Mouse (Mus musculus) spleen, postnatal 4 days (tissue): ENCODE results near the gene Trim26.
"Not testable (repeated sequence)": the region's sequence is repeated elsewhere in the genome, so short reads cannot be mapped to it uniquely, and the experiment has no call there.

Source experiments
- DNase-seq, 2 experiments: peaks; one replicate each; pipeline ENCODE4 v3.0.0; 2022; ENCODE audit warnings: low spot score in 2 of 2

The Trim26 gene

DNA sequence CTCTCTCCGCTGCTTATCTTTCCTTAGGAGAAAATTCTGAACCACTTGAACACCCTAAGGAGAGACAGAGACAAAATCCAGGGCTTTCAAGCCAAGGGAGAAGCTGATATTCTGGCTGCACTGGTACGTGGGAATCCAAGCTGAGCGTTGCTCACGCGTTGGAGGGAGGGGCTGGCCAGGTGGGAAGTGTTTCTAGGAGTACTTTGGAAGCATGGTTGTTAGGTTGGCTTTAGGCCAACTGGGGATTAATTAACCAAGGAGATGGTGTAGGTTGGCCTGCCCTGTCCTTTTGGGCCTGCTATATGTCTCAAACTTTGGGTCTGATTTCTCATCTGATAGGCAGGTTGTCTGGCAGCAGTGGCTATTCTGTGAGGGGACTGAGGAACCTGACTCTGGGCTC, 14.3 kb downstream of the Trim26 start:
- no peak for DNase-seq

DNA sequence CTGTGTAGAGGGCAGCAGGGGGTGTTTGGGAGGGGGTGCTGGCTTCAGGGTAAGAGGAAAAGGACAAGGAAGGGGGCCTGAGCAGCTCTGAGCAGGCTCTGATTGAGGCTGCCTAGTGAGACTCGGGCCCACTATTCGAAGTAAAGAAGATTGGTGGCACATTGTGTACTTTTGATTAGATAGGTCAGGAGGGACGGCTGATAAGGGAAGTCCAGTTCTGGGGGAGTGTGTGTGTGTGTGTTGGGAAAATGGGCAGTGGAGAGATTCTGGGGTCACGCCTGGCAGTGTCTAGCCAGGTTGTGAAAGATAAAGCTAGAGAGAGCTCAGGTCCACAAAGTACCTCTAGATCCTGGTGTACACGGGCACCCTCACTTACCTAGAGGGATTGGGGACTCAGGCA, 14.7 kb downstream of the Trim26 start:
- no peak for DNase-seq

DNA sequence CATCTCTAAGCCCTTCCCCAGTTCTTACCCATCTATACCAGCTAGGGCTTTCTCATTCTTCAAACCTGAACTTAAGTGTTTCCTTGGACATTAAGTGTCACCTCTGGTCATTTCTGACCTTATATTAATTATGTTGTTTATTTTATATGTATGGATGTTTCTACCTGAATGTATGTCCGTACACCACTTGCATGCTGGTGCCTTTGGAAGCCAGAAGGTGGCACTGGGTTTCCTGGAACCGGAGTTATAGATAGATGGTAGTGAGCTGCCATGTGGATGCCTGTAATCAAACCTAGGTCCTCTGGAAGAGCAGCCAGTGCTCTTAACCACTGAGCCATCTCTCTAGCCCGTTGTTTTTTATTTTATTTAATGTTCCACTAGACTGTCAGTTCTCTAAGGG, 18.6 kb downstream of the Trim26 start:
- no peak for DNase-seq

DNA sequence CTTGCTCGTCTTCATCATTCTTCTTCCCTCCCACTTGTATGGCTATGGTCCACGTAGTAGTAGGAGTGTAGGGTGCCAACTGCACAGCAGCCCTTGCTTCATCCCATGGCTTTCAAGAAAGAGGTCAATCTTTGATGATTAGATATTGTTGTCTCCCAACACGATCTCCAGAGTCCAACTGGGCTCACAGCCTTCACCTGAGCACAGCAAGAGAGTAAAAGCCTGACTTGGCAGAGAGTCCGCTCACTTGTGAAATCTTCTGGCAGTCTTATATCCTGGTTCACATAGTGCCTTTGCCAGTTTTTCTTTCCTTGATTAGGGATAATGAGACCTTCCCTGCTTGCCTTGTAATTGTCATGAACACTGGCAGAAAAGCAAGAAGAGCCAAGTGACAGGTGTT, 19.3 kb downstream of the Trim26 start:
- DNase-seq: no peak

DNA sequence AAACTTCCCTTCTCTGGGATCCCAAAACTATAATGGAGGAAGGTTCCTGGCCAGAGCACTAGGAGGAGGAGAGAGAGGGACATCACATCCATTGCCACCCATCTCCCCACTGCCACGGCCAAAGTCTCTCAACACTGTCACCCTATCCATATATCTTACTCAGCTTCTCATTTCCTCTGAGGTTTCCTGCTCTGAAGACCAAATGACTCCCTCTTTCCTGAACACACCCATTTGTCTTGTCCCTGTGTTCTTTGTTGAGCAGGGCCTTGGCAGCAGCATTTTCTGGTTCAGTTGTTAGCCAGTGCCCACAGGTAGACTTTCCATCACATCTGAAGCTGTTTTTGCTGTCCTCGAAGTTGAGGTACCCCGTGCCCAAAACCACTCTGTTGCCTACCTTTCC, 21.2 kb downstream of the Trim26 start:
- no peak for DNase-seq

DNA sequence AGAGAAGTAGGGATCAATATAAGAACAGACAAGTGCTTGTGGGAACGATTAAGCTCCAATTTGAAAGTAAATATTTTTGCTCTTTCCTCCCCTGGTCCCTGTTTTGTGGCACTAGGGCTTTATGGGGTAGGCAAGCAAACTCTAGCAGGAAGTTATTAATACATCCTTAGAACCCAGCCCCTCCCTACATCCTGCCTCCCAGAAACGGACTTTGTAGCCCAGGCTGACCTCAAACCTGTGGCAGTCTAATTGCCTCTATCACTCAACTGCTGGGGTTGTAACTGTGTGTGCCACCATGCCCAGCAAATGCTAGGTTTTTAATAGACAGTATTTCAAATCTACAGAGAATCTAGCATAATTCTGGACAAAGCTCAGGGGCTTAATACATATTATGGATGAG, 24.7 kb downstream of the Trim26 start:
- no peak for DNase-seq

DNA sequence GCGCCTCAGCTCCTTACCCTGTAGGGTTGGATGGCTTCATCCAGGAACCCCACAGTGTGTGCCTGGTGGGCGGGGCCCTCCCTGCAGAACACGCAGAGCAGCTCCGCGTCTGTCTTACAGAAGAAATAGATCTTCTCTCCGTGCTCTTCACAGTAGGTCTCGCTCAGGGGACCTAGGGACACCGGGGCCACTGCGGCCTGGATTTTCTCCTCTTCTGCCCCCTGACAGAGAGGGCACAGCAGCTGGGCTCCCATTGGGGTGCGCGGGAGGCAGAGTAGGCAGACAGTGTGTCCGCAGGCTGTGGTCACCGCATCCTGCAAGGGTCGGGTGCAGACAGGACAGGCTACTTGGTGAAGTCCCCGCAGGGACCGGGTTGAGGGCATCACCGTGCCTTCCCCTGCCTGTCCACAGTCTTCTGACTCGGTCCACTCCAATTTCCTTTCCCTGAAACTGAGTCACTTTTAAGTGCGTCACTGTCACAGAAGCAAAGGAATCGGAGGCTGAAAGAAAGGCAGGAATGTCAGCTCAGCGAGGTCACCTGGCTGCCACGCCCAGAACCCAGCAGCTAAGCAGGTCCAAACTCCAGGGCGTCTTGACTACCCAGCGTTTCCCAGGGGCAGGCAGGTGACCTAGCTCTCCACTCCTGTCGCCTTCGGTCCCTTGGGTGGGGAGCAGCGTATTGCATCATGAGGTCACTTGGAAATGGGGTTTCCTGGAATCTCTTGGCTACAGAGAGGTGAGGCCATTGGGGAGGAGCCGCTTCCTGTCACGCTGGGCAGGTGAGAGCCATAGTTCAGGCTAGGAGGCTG, 30.0 kb downstream of the Trim26 start, which contains the start of gene Trim15:
TSS of gene Trim15 (minus strand) at position 492 of the 809 bp plus-strand sequence.
- peak; percentile 45 to 71 for DNase-seq

DNA sequence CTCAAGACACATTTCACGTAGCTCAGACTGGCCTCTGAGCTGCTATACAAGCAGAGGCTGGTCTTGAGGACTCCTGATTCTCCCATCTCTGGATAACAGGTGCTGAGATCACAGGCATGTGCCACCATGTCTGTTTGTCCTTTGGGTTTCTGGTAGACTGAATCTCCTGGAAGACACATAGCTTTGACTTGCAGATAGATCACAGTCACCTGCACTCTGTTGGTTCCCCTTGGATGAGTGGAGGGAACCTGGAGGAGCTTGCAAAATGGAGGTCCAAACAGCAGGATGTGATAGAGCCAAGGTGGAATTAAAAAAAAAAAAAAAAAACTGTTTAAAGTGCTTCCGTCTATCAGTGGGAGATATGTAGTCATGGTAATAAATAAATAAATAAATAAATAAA, 31.9 kb downstream of the Trim26 start:
- DNase-seq: no peak

DNA sequence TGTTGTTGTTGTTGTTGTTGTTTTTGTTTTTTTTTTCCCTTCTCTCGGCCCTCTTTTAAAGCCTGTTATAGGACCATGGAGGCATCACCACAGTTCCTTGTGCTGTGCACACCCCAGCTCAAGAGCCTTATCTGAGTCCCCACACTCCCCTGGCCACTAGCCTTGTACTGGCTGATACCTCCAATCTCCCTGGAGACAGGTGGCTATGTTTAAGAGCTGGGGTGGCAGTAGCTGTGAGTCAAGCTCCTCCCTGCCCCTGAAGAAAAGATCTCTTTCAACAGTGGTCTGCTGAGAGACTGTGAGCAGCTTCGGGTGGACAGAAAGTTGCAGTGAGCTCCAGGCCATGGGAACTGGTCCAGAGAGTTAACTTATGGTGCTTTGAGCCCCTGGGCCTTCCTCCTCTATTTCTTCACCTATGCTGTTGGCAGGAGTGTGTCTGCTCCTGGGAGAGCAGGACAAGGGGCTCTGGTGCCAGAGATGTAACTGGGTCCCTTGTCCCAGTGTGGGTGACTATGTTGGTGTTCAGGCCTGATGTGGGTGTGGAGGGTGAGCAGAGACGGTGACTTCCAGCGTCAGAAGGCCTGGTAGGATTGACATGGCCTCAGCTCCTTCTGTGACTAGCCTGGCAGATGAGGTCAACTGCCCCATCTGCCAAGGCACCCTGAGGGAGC, 32.5 kb downstream of the Trim26 start, which contains the start of gene Trim10:
TSS of gene Trim10 (plus strand) at position 291 of the 671 bp plus-strand sequence.
- peak; percentile 83 to 84 for DNase-seq

DNA sequence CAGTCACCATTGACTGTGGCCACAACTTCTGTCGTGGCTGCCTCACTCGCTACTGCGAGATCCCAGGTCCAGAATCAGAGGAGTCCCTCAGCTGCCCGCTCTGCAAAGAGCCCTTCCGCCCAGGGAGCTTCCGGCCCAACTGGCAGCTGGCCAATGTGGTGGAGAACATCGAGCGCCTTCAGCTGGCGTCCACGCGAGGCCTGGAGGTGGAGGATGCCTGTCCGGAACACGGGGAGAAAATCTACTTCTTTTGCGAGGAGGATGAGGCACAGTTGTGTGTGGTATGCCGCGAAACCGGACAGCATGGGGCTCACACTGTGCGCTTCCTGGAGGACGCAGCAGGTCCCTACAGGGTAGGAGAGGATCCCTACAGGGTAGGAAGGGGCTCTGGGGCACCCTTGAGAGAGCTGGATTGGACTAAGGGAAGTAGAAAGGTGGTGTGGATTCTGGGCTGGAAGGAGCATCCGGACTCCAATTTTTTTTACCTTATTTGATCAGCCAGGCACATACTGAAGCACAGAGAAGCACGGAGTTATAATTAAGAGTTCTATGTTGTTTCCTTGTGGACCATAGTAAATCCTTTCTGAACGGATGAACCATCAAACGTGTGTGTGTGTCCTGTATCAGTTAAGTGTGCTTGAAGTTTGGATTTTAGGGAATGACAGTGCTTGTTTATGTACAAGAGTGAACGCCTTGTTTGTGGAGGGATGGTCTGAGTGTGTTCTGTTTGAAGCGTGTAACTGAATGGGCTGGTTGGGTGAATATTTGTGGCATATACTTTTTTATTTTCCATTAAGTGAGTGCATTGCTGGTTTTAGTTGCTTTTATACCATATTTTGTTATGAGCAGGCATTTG, 33.2 kb downstream of the Trim26 start:
- DNase-seq: peak; percentile 83 to 92

DNA sequence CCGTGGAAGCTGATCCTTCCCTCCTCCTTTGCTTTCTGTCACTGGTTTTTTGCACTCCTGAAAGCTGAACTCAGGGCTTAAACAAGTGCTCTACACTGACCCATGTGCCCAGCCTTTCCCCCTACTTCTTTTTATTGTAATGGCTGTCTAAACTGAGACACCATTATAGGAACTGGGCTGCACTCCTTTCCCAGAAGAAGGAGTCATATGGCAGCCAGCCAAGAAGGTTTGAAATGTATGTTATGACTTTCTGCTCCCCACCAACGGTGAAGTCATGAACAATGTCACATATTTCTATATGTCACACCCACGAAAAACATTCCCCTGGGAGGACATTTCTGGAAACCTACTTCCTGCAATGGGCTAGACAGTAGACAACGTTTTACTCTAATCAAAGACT, 37.7 kb downstream of the Trim26 start:
- DNase-seq: no peak

DNA sequence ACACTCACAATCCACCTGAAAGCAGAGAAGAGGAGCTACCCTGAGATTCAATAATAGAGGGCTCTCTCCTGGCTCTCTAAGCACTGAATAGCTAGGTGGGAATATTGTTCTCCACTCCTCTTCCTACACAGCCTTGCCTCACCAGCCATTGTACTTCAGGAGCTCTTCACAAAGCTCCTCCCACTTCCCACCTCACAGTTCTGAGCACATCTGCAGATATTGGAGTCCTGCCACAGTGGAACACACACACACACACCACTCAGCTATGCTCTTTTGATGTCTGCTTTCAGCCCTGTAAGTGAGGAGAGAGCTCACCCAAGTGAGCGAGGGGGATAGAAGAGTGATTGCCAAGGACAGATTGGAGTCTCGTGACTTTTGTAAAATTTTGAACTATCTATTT, 46.4 kb downstream of the Trim26 start:
- no peak for DNase-seq

DNA sequence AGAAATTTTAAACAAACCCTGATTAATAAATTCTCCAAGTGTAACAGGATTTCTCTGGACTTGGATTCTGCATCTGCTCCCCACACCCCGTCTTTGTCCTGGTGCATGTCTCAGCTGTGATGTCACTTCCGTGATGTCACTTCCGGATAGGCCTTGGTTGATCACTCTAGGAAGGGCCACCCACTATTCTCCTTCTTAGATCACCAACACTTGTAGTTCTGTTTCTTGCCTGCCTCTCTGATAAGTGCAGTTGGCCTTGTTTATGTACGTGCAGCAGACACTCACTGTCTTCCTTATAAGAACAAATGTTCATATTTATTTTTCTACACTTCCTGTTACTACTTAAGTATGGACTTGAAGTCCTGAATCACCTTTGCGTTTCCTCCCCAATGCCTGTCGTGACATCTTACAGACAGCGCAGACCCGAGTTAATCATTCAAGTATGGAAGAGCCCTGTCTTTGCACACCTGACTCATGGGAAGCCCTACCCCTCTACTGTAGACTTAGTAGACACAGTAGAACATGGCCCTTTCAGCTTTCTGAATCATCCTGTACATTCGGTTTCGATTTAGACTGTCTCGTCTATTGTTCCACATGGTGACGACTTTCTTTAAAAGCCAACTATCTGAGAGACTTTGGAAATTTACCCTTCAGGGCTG, 48.3 kb downstream of the Trim26 start:
- DNase-seq: no peak

DNA sequence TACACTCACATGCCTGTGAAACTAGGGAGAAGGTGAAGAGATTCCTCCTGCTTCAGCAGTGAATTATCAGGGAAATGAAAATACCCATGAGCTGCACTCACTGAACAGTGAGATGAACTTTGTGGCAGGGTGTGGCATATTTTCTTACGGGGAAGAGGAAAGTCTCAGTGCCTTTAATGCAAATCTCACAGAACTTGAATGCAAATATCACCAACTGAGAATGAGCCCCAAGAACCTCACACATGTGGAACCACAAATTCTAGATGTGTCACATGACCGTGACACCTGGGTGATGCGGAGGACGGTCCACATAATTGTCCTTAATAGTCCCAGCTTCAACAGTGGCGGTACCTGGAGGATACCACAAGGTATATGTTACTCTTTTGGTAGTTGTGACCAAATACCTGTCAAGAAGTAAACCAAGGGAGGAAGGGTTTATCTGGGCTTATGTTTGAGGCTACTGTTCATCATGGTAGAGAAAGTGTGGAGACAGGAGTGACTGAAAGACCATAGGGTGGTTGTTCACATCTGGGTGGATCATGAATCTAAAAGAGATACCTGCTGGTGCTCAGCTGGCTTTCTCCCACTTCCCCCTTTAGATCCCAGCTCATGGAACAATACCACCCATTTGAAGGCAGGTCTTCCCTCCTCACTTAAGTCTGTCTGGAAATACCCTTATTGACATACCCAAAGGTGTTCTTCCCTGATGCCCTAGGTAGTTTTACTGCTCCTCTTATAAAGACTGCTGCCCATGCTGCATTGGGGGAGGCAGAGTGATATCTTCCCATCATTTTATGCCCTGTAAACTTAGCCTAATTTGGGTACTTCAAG, 53.4 kb downstream of the Trim26 start, which contains the start of gene Trim40:
TSS of gene Trim40 (minus strand) at position 51 of the 831 bp plus-strand sequence.
- no peak for DNase-seq

DNA sequence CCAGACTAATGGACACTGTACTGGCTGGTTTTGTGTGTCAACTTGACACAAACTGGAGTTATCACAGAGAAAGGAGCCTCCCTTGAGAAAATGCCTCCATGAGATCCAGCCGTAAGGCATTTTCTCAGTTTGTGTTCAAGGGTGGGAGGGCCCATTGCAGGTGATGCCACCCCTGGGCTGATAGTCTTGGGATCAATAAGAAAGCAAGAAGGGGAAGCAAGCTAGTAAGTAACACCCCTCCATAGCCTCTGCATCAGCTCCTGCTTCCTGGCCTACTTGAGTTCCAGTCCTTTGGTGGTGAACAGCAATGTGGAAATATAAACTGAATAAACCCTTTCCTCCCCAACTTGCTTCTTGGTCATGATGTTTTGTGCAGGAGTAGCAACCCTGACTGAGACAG, 54.6 kb downstream of the Trim26 start:
- not testable (repeated sequence) for DNase-seq

DNA sequence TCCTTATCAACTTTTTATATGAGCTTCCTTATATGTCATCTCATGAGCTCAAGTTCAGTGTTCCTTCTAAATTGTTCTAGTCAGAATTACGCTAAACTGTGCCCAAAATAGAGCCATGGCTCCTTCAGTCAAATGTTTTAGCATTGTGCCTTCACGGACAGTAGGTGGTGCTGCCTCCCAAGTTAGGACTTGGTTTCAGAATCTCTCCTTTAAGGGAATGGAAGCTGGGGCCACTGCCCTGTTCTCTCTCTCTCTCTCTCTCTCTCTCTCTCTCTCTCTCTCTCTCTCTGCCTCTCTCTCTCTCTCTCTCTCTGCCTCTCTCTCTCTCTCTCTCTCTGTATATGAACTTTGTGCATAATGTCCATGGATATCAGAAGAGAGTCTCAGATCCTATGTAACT, 55.4 kb downstream of the Trim26 start:
- DNase-seq: no peak

DNA sequence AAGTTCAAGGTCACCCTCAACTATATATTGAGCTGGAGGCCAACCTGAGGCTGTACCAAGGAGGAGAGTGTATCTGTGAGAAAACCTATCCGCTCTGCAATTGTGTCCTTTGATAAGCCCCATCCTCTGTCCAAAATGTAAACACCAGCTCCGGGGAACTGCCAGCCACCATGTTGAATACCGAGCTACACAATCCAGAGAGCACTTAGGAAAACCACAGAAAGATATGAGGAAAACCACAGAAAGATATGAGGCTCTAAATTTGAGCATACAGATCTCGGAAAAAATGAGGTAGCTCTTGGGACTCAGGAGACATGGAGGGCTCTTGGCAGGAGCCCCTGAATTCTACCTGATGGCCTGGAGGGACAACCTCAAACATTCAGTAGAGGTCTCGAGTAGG, 56.5 kb downstream of the Trim26 start:
- DNase-seq: no peak

DNA sequence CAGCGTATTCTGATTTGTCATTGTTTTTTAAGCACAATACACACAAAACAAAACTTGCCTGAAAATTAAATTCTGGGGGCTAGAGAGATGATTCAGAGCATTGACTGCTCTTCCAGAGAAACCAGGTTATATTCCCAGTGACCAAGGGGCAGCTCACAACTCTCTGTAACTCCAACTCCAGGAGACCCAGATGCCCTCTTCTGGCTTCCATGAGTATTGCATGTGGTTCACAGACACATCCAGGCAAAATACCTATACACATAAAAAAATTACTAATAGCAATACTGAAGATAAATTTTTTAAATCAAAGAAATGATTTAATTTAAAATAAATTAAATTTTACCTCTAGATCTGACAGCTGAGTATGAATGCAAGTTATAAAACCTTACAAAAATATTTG, 59.6 kb downstream of the Trim26 start:
- peak in 1 of 2 experiments; percentile 30 for DNase-seq

DNA sequence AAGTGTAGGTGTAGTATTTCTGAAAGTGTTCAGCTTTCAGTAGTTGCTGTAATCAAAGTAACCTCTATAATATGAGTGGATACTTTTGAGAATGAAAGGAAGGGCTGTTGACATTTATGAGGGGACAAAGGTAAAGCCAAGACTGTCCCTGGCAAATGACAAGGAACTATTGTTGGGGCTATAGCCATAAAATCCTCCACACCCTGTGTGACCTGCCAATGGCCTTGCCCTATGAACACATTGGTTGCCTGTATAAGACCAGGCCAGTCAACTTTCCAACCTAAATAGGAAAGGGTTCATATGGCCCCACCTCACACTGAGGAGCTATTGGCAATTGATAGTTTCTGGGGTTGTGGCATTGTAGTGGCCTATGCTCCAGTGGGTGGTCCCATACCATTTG, 60.1 kb downstream of the Trim26 start:
- no peak for DNase-seq

DNA sequence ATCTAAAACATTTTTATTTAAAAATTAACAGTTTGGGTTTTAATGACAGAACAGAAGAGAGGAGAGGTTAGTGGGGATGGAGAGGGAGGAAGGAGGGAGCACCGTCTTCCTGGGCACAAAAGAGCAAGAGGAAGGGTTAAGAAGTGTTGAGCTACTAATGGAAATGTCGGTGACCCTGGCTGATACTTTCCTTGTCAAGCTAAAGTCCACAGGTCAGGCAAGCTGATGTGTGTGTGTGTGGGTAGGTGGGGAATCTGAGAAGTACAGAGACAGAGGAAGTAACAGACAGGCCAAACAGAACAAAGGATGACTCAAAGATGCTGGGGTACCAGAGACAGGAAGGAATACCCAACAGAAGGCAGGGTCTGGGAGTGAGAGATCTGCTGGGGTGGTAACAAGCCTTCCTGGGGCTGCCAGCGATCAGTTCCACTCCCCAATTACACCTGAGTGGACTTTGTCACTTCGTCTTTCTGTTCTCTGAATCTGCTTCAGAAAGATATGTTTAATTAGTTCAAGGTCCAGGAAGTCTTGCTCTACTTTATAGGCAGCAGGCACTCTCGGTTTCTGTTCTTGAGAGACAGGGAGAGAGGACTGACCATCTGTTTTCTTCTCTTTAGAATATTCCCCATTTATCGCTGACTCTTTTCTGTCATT, 60.7 kb downstream of the Trim26 start, which contains the start of gene Trim31:
TSS of gene Trim31 (plus strand) at position 567 of the 654 bp plus-strand sequence.
- no peak for DNase-seq
